In the genomic region with DNA sequence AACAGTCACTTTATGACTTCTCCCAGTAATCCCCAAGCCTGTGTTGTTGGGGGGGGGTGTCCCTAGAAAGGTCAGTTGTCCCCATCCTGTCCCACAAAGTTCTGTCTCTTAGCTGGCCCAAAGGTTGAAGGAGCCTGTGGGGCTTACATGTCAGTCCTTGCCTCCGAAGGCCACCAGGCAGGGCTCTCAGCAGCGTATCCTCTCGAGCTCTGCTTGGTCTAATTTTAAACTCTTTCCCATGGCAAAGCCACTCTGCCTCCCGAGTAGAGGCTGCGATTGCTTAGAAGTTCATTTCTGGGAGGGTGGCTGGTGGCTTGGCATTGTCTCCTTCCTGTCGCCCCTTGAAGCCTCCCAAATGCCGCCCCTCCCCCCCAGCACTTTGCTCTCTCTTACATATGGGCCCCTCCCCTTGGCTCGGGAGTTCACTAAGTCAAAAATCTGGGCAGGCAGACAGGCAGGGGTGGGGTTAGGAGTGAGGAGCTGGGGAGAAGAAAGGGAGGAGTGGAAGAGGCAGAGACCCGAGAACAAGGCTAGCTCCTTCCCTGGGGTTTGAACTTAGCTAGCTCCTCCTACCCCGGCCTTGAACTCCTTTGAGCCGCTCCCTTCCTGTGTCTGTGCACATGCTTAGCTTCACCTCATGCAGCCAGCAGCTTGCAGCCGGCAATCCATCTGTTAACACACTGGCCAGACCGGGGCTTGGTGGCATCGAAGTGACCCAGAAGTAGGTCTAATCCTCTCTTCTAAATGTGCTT, we compare ENCODE assay signal across 8 mouse cellular contexts.
DNase-seq lines count a peak whose midpoint lies in the region; ATAC-seq and TF ChIP-seq lines count a peak whose summit lies in the region.

No protein-coding gene starts in this region.

- no peaks in the 10 kb centered on the region for H3K9me3 ChIP-seq in intestine, postnatal 0 days (ENCODE audit: control insufficient read depth)

- ATAC-seq in intestine, postnatal 0 days = 0 out of 2 replicates have a peak, but pooled peaks have one; percentile 16
- ATAC-seq in inflammation-experienced regulatory T-cells, adult 6 months = no peak

- 16% methylated on average over 14 of the region's 14 CpGs for WGBS in intestine, postnatal 0 days
- WGBS in lung, adult 2 months = 8% methylated on average over 14 of the region's 14 CpGs

- no peak overlapping the region for H3K4me3 ChIP-seq in intestine, postnatal 0 days (ENCODE audit: low read depth, low read length)
- no peak overlapping the region for H3K4me3 ChIP-seq in lung, adult 2 months (replicated peaks; ENCODE audit: extremely low read depth, low read depth, low read length)

- no peaks in the 10 kb centered on the region for H3K4me1 ChIP-seq in intestine, postnatal 0 days (replicated peaks; ENCODE audit: control insufficient read depth, insufficient read depth, low read length)
- no peaks in the 10 kb centered on the region; the same call in none of the 2 replicates for H3K4me1 ChIP-seq in lung, adult 2 months (ENCODE audit: control insufficient read depth, insufficient read depth, low read length)

- H3K27ac ChIP-seq in intestine, postnatal 0 days (ENCODE audit: low read depth, low read length) = no peak overlapping the region

- DNase-seq in R1 (ENCODE audit: low read depth, low spot score) = peak; percentile 97
- DNase-seq in cerebellum, postnatal 25 days = peak; percentile 50 to 61
- peak; percentile 98 for DNase-seq in heart, adult 11 months
- DNase-seq in lung, adult 2 months = peak; percentile 26
- peak; percentile 67 for DNase-seq in ovary, postnatal 36 days (ENCODE audit: low spot score)
- DNase-seq in right cerebral cortex, postnatal 36 days (ENCODE audit: low spot score in 2 of 2) = no peak

- H3K4me2 ChIP-seq in intestine, postnatal 0 days (replicated peaks; ENCODE audit: low read depth) = 0 out of 2 replicates have a peak overlapping the region, but pooled peaks have one; percentile 14

- H3K9ac ChIP-seq in intestine, postnatal 0 days (ENCODE audit: low read depth, low read length) = no peak overlapping the region

- no peak for TF ChIP-seq CTCF in intestine, postnatal 0 days (IDR thresholded peaks at IDR 0.05; ENCODE audit: low read depth)
- TF ChIP-seq CTCF in lung, adult 2 months (IDR thresholded peaks at IDR 0.05; ENCODE audit: insufficient read depth, low read length) = no peak

- H3K27me3 ChIP-seq in intestine, postnatal 0 days (replicated peaks; ENCODE audit: control insufficient read depth, insufficient read depth, low read length) = no peaks in the 10 kb centered on the region

- TF ChIP-seq POLR2A in lung, adult 2 months (IDR thresholded peaks at IDR 0.05; ENCODE audit: borderline replicate concordance, extremely low read depth, low read depth, low read length) = no peak

- no peaks in the 10 kb centered on the region for H3K36me3 ChIP-seq in intestine, postnatal 0 days (ENCODE audit: control insufficient read depth, insufficient read depth)

Comparison
In these comparisons a context has a peak if more than half of its experiments do, and no peak if none do; other contexts are left out.
1. DNase-seq: peak in R1 (single experiment), cerebellum, postnatal 25 days (2 of 2), heart, adult 11 months (single experiment), lung, adult 2 months (single experiment) and ovary, postnatal 36 days (single experiment); none in right cerebral cortex, postnatal 36 days (0 of 2).